Mouse (Mus musculus) kidney, adult 2 months (tissue): ENCODE data around the gene Pask. TPM values are rescaled to one million over a fixed set of nuclear protein-coding genes. Genes with fewer than 3 reads are reported as not detected.

ENCODE experiments used
- DNase-seq: peaks from one replicate; pipeline ENCODE4 v3.0.0; 2021
- H3K27ac ChIP-seq: fragments of 200-500 bp; 2 replicates; pipeline ENCODE4 v1.5.1; 2012; ENCODE audit warnings: low read depth, low read length, control low read depth, inconsistent platforms; ENCODE audit not compliant: insufficient read depth
- H3K27me3 ChIP-seq: fragments of 200-500 bp; replicated peaks from 2 replicates; pipeline ENCODE4 v1.6.1; 2012; ENCODE audit warnings: mild to moderate bottlenecking, moderate library complexity, low read length, inconsistent platforms; ENCODE audit not compliant: control insufficient read depth, insufficient read depth
- H3K36me3 ChIP-seq: fragments of 200-500 bp; 2 replicates; pipeline ENCODE4 v1.6.1; 2012; ENCODE audit warnings: mild to moderate bottlenecking, moderate library complexity, low read length, inconsistent platforms; ENCODE audit not compliant: control insufficient read depth, insufficient read depth
- H3K4me1 ChIP-seq: fragments of 200-500 bp; 2 replicates; pipeline ENCODE4 v1.6.1; 2011; ENCODE audit warnings: low read length; ENCODE audit not compliant: control insufficient read depth, insufficient read depth
- H3K4me3 ChIP-seq: fragments of 200-500 bp; 2 replicates; pipeline ENCODE4 v1.5.1; 2011; ENCODE audit warnings: mild to moderate bottlenecking, low read depth, low read length, control low read depth; ENCODE audit not compliant: insufficient read depth
- CTCF ChIP-seq: fragments of 200-500 bp; conservative IDR thresholded peaks from 2 replicates; pipeline ENCODE4 v1.5.1; 2011; ENCODE audit warnings: low read depth, mild to moderate bottlenecking, control low read depth, low read length, moderate library complexity, mixed read lengths; ENCODE audit not compliant: insufficient read depth, insufficient read length
- POLR2A ChIP-seq: fragments of 200-500 bp; IDR thresholded peaks from one replicate; pipeline ENCODE4 v1.6.1; 2011; ENCODE audit warnings: low read depth, low read length, control low read depth
- WGBS: fragments of 180-500 bp; shearing (Covaris S2); methylation state at CpG from one replicate; pipeline ENCODE4 v1.1.7; 2018; 5-methylcytosine and 5-hydroxymethylcytosine counted together
- polyA plus RNA-seq: library from polyadenylated mRNA; depleted of rRNA; stranded (reverse); fragments of >200 nt; gene quantifications from 2 replicates; pipeline ENCODE4 v1.2.3, GENCODE M21; 2012; rRNA removed

Pask gene
- 0.95 and 1.2 TPM in 2 replicates for polyA plus RNA-seq

GRCm38 (mm10) chr1:93342648-93343503 is at the start of gene Pask, which contains the start of gene Ppp1r7:
Gene Pask, minus strand, starts transcription at chr1:93343482.
Gene Ppp1r7, plus strand, starts transcription at chr1:93342854.
- peak within 1 kb of the TSS; percentile 26; the same call in 1 of the 2 replicates for H3K27ac ChIP-seq
- H3K36me3 ChIP-seq: no peaks in the 10 kb centered on the region
- no peaks in the 10 kb centered on the region for H3K27me3 ChIP-seq
- H3K4me3 ChIP-seq: peak within 1 kb of the TSS; percentile 84
- no peaks in the 10 kb centered on the region for H3K4me1 ChIP-seq
- peak; percentile 98 for DNase-seq
- WGBS: under 1% methylated on average over 63 of the region's 63 CpGs
- TF ChIP-seq CTCF (no peak), POLR2A (no peak)

GRCm38 (mm10) chr1:93388906-93389305 is 45.6 kb upstream of the Pask start:
- no peak overlapping the region for H3K4me3 ChIP-seq
- no peak for DNase-seq
- H3K4me1 ChIP-seq: no peaks in the 10 kb centered on the region
- H3K27me3 ChIP-seq: no peaks in the 10 kb centered on the region
- H3K36me3 ChIP-seq: no peaks in the 10 kb centered on the region
- TF ChIP-seq CTCF: no peak
- no peak for TF ChIP-seq POLR2A
- WGBS: 82% methylated on average over 2 of the region's 2 CpGs
- no peak overlapping the region for H3K27ac ChIP-seq

GRCm38 (mm10) chr1:93387198-93387597 is 43.9 kb upstream of the Pask start:
- H3K27ac ChIP-seq: no peak overlapping the region
- TF ChIP-seq POLR2A: no peak
- no peak for TF ChIP-seq CTCF
- no peaks in the 10 kb centered on the region for H3K4me1 ChIP-seq
- H3K27me3 ChIP-seq: no peaks in the 10 kb centered on the region
- DNase-seq: no peak
- WGBS: 41% methylated on average over 2 of the region's 2 CpGs
- no peaks in the 10 kb centered on the region for H3K36me3 ChIP-seq
- no peak overlapping the region for H3K4me3 ChIP-seq

- TF ChIP-seq CTCF: no peak
- TF ChIP-seq POLR2A: no peak
- DNase-seq: no peak
- Histone ChIP-seq H3K27me3 (no peaks in the 10 kb centered on the region), H3K27ac (no peak overlapping the region), H3K4me1 (no peaks in the 10 kb centered on the region), H3K36me3 (no peaks in the 10 kb centered on the region), H3K4me3 (no peak overlapping the region)
- 76% methylated on average over 5 of the region's 5 CpGs for WGBS
Measured at GRCm38 (mm10) chr1:93379117-93379516, 35.8 kb upstream of the Pask start.

- WGBS: 70% methylated on average over 5 of the region's 5 CpGs
- no peak overlapping the region for H3K27ac ChIP-seq
- H3K4me1 ChIP-seq: no peaks in the 10 kb centered on the region
- no peak for DNase-seq
- no peak for TF ChIP-seq POLR2A
- TF ChIP-seq CTCF: no peak
- no peaks in the 10 kb centered on the region for H3K27me3 ChIP-seq
- H3K4me3 ChIP-seq: no peak overlapping the region
- H3K36me3 ChIP-seq: no peaks in the 10 kb centered on the region
Measured at GRCm38 (mm10) chr1:93377307-93377706, 34.0 kb upstream of the Pask start.

GRCm38 (mm10) chr1:93373665-93374064 is 30.4 kb upstream of the Pask start, which contains the start of gene Ano7:
Gene Ano7, plus strand, starts transcription at chr1:93373930.
- H3K4me3 ChIP-seq: no peak within 1 kb of the TSS
- H3K4me1 ChIP-seq: no peaks in the 10 kb centered on the region
- 75% methylated on average over 4 of the region's 4 CpGs for WGBS
- TF ChIP-seq POLR2A (no peak), CTCF (no peak)
- no peaks in the 10 kb centered on the region for H3K36me3 ChIP-seq
- no peaks in the 10 kb centered on the region for H3K27me3 ChIP-seq
- no peak within 1 kb of the TSS for H3K27ac ChIP-seq
- no peak for DNase-seq

- Histone ChIP-seq H3K4me1 (no peaks in the 10 kb centered on the region), H3K36me3 (no peaks in the 10 kb centered on the region), H3K27ac (no peak overlapping the region), H3K4me3 (no peak overlapping the region), H3K27me3 (no peaks in the 10 kb centered on the region)
- no peak for DNase-seq
- no peak for TF ChIP-seq CTCF
- no peak for TF ChIP-seq POLR2A
- 89% methylated on average over 6 of the region's 6 CpGs for WGBS
Measured at GRCm38 (mm10) chr1:93365641-93366040, 22.4 kb upstream of the Pask start.
